Mouse (Mus musculus) liver, embryonic 14.5 days (tissue): ENCODE measurements around the gene Qrich2.

Experiments used
- CTCF ChIP-seq: IDR thresholded peaks from 2 replicates; pipeline ENCODE4 v1.5.1; 2016; ENCODE audit warnings: antibody characterized with exemption, low read depth, control low read depth
- EP300 ChIP-seq: IDR thresholded peaks from 2 replicates; pipeline ENCODE4 v1.6.1; 2016; ENCODE audit warnings: antibody characterized with exemption, low read depth

GRCm38 (mm10) chr11:116490232-116491107 lies 24.4 kb upstream of the Qrich2 start:
- TF ChIP-seq CTCF (no peak), EP300 (no peak; the same call in 1 of the 2 replicates)
